In the genomic region with DNA sequence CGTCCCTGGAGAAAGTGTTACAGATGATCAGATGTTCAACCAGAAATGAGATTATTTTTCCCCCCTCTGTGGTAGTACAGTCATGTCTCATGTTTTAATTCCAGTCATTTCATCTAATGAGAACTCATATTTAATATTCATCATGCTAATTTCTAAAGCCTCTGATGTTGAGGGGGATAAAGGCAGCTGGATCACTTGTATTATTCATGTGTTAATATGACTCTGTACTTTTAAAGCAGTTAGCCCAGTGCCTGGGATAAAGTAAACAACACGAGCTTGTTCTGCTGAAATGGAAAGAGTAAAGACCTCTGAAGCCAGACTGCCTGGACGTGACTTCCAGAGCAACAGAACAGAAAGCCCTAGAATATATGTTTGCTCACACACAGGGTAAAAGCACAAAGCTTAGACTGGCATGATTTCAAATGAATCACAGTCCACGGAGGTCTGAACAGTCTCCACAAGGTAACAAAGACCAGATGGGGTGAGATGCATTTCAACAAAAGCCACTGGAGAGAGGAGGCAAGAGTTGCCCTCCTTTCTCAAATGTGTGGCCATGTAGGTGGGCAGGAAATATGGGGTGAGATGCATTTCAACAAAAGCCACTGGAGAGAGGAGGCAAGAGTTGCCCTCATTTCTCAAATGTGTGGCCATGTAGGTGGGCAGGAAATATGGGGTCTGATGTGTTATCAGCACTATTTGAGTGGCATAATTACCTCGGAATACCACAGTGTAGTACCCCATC, we compare ENCODE assay signal across 22 mouse cellular contexts.
A peak's percentile ranks its signal among the peaks of the same experiment; 100 is the strongest.
DNase-seq lines count a peak whose midpoint lies in the region; ATAC-seq and TF ChIP-seq lines count a peak whose summit lies in the region.
"Had no signal": no experiment of that assay in that cellular context is flagged by ENCODE, and none has a peak within 500 bp of the region (broad histone marks: within the 10 kb centered on the region; RNA-seq: fewer than 3 reads in every experiment).

No protein-coding gene starts in this region.

- no peak overlapping the region for H3K4me3 ChIP-seq in embryonic facial prominence, embryonic 13.5 days
- no peak overlapping the region for H3K4me3 ChIP-seq in embryonic facial prominence, embryonic 10.5 days
- no peak overlapping the region for H3K4me3 ChIP-seq in kidney, adult 2 months (ENCODE audit: insufficient read depth, low read depth, low read length)
- H3K4me3 ChIP-seq in kidney, embryonic 16.5 days (ENCODE audit: low read length), result no peak overlapping the region
- H3K4me3 ChIP-seq in midbrain, embryonic 16.5 days (ENCODE audit: low read depth, low read length), result no peak overlapping the region
- H3K4me3 ChIP-seq: heart, adult 2 months; limb, embryonic 10.5 days; megakaryocyte, embryonic 14.5 days; neural tube, embryonic 13.5 days had no signal

- H3K27ac ChIP-seq in embryonic facial prominence, embryonic 13.5 days, result no peak overlapping the region
- no peak overlapping the region for H3K27ac ChIP-seq in embryonic facial prominence, embryonic 10.5 days (replicated peaks)
- H3K27ac ChIP-seq in kidney, adult 2 months (ENCODE audit: insufficient read depth, low read depth, low read length), result no peak overlapping the region
- no peak overlapping the region for H3K27ac ChIP-seq in kidney, embryonic 16.5 days (ENCODE audit: low read length)
- H3K27ac ChIP-seq in midbrain, embryonic 16.5 days (ENCODE audit: low read length), result no peak overlapping the region
- H3K27ac ChIP-seq: heart, adult 2 months; hindbrain, embryonic 14.5 days; limb, embryonic 10.5 days; neural tube, embryonic 13.5 days had no signal

- 0 out of 2 replicates have a peak, but pooled peaks have one; percentile 43 for ATAC-seq in embryonic facial prominence, embryonic 13.5 days (ENCODE audit: insufficient number of reproducible peaks, insufficient read depth, low FRiP score, low TSS enrichment, low read depth)
- no peak for ATAC-seq in kidney, embryonic 16.5 days (ENCODE audit: low FRiP score, low TSS enrichment)
- ATAC-seq in midbrain, embryonic 16.5 days, result peak; percentile 56; the same call in 1 of the 2 replicates
- ATAC-seq: intestine, embryonic 16.5 days; liver, postnatal 0 days had no signal

- no peaks in the 10 kb centered on the region for H3K36me3 ChIP-seq in embryonic facial prominence, embryonic 13.5 days
- no peaks in the 10 kb centered on the region for H3K36me3 ChIP-seq in embryonic facial prominence, embryonic 10.5 days (replicated peaks)
- H3K36me3 ChIP-seq in kidney, adult 2 months (ENCODE audit: control insufficient read depth, insufficient read depth, low read length), result no peaks in the 10 kb centered on the region
- H3K36me3 ChIP-seq in kidney, embryonic 16.5 days (ENCODE audit: insufficient read depth, low read length), result no peaks in the 10 kb centered on the region
- no peaks in the 10 kb centered on the region for H3K36me3 ChIP-seq in midbrain, embryonic 16.5 days (ENCODE audit: control insufficient read depth, insufficient read depth, low read length)
- H3K36me3 ChIP-seq: G1E; limb, embryonic 10.5 days; neural tube, embryonic 13.5 days had no signal

- H3K4me1 ChIP-seq in embryonic facial prominence, embryonic 13.5 days, result no peaks in the 10 kb centered on the region; the same call in 1 of the 2 replicates
- no peaks in the 10 kb centered on the region for H3K4me1 ChIP-seq in embryonic facial prominence, embryonic 10.5 days
- H3K4me1 ChIP-seq in kidney, adult 2 months (ENCODE audit: control insufficient read depth, insufficient read depth, low read length), result no peaks in the 10 kb centered on the region
- no peaks in the 10 kb centered on the region for H3K4me1 ChIP-seq in kidney, embryonic 16.5 days (ENCODE audit: insufficient read depth, low read length)
- no peaks in the 10 kb centered on the region for H3K4me1 ChIP-seq in midbrain, embryonic 16.5 days (ENCODE audit: control insufficient read depth, insufficient read depth, low read length)
- H3K4me1 ChIP-seq: limb, embryonic 10.5 days; megakaryocyte, embryonic 14.5 days; neural tube, embryonic 13.5 days had no signal

- no peaks in the 10 kb centered on the region for H3K9me3 ChIP-seq in embryonic facial prominence, embryonic 13.5 days
- H3K9me3 ChIP-seq in embryonic facial prominence, embryonic 10.5 days, result no peaks in the 10 kb centered on the region
- H3K9me3 ChIP-seq in kidney, embryonic 16.5 days (ENCODE audit: low read length), result no peaks in the 10 kb centered on the region
- H3K9me3 ChIP-seq in midbrain, embryonic 16.5 days (replicated peaks; ENCODE audit: control insufficient read depth, low read length, poor library complexity, severe bottlenecking), result no peaks in the 10 kb centered on the region
- H3K9me3 ChIP-seq: limb, embryonic 10.5 days; neural tube, embryonic 13.5 days had no signal

- TF ChIP-seq POLR2A in kidney, adult 2 months (IDR thresholded peaks at IDR 0.05; ENCODE audit: low read depth, low read length), result no peak

- no peak for DNase-seq in embryonic facial prominence, embryonic 10.5 days (ENCODE audit: low spot score)
- peak; percentile 3 for DNase-seq in kidney, adult 2 months
- DNase-seq in 3T3-L1 (ENCODE audit: low read depth, low spot score), result peak; percentile 22
- no peak for DNase-seq in B cell, adult 2 months
- no peak for DNase-seq in adrenal gland, postnatal 36 days
- DNase-seq: adrenal gland, postnatal 25 days; gastrocnemius, postnatal 25 days; heart, postnatal 36 days; kidney, postnatal 14 days; liver, postnatal 0 days; lung, postnatal 10 days; spleen, adult 18-20 months had no signal

- TF ChIP-seq CTCF in kidney, adult 2 months (conservative IDR thresholded peaks at IDR 0.05; ENCODE audit: insufficient read depth, insufficient read length, low read depth, low read length), result no peak

- H3K27me3 ChIP-seq in embryonic facial prominence, embryonic 13.5 days, result no peaks in the 10 kb centered on the region
- H3K27me3 ChIP-seq in embryonic facial prominence, embryonic 10.5 days (replicated peaks; ENCODE audit: low read depth, poor library complexity, severe bottlenecking), result no peaks in the 10 kb centered on the region
- H3K27me3 ChIP-seq in kidney, adult 2 months (replicated peaks; ENCODE audit: control insufficient read depth, insufficient read depth, low read length), result no peaks in the 10 kb centered on the region
- no peaks in the 10 kb centered on the region for H3K27me3 ChIP-seq in kidney, embryonic 16.5 days (ENCODE audit: insufficient read depth, low read length)
- no peaks in the 10 kb centered on the region for H3K27me3 ChIP-seq in midbrain, embryonic 16.5 days (ENCODE audit: control insufficient read depth, insufficient read depth, low read depth, low read length)
- H3K27me3 ChIP-seq: megakaryocyte, embryonic 14.5 days; neural tube, embryonic 13.5 days had no signal

- WGBS in embryonic facial prominence, embryonic 13.5 days, result 49% methylated on average over 5 of the region's 5 CpGs
- 72% methylated on average over 5 of the region's 5 CpGs for WGBS in embryonic facial prominence, embryonic 10.5 days
- 55% methylated on average over 5 of the region's 5 CpGs for WGBS in kidney, adult 2 months
- 63% methylated on average over 5 of the region's 5 CpGs for WGBS in kidney, embryonic 16.5 days
- 56% methylated on average over 5 of the region's 5 CpGs for WGBS in midbrain, embryonic 16.5 days

- no peak overlapping the region for H3K9ac ChIP-seq in embryonic facial prominence, embryonic 13.5 days
- H3K9ac ChIP-seq in kidney, embryonic 16.5 days (replicated peaks; ENCODE audit: low read length), result no peak overlapping the region
- no peak overlapping the region for H3K9ac ChIP-seq in midbrain, embryonic 16.5 days (ENCODE audit: low read depth, low read length)
- H3K9ac ChIP-seq: hindbrain, embryonic 14.5 days; liver, postnatal 0 days; neural tube, embryonic 13.5 days had no signal

- H3K4me2 ChIP-seq in embryonic facial prominence, embryonic 13.5 days, result no peak overlapping the region
- H3K4me2 ChIP-seq in kidney, embryonic 16.5 days (replicated peaks; ENCODE audit: low read depth, low read length), result no peak overlapping the region
- H3K4me2 ChIP-seq in midbrain, embryonic 16.5 days (ENCODE audit: low read length), result no peak overlapping the region
- H3K4me2 ChIP-seq: hindbrain, embryonic 14.5 days; neural tube, embryonic 13.5 days had no signal

Comparison
In these comparisons a context has a peak if more than half of its experiments do, and no peak if none do; other contexts are left out.
1. DNase-seq: peak in kidney, adult 2 months (single experiment) and 3T3-L1 (single experiment); none in embryonic facial prominence, embryonic 10.5 days (single experiment), B cell, adult 2 months (0 of 2) and adrenal gland, postnatal 36 days (0 of 2).